Mouse (Mus musculus) liver, embryonic 12.5 days (tissue): Measurements from ENCODE around the gene Mypop. TPM values are rescaled to one million over a fixed set of nuclear protein-coding genes. Genes with fewer than 3 reads are reported as not detected.

Experiments
- ATAC-seq: fragments of 200-750 bp; cut with Nextera tagmentation; 2 replicates; pipeline ENCODE4 v1.8.0; 2017; ENCODE audit warnings: moderate number of reproducible peaks, mild to moderate bottlenecking, moderate library complexity
- H3K27ac ChIP-seq: fragments of 300-500 bp; sonication (generic); 2 replicates; pipeline ENCODE4 v1.5.1; 2016; ENCODE audit warnings: mild to moderate bottlenecking
- H3K27me3 ChIP-seq: fragments of 300-500 bp; sonication (generic); replicated peaks from 2 replicates; pipeline ENCODE4 v1.6.1; 2016; ENCODE audit warnings: mild to moderate bottlenecking, moderate library complexity
- H3K36me3 ChIP-seq: fragments of 300-500 bp; sonication (generic); 2 replicates; pipeline ENCODE4 v1.6.1; 2016; ENCODE audit warnings: mild to moderate bottlenecking, moderate library complexity
- H3K4me1 ChIP-seq: fragments of 300-500 bp; sonication (generic); 2 replicates; pipeline ENCODE4 v1.6.1; 2016
- H3K4me2 ChIP-seq: fragments of 300-500 bp; sonication (generic); 2 replicates; pipeline ENCODE4 v1.6.1; 2016; ENCODE audit warnings: mild to moderate bottlenecking, moderate library complexity
- H3K4me3 ChIP-seq: fragments of 300-500 bp; sonication (generic); 2 replicates; pipeline ENCODE4 v1.5.1; 2016; ENCODE audit warnings: mild to moderate bottlenecking, moderate library complexity
- H3K9ac ChIP-seq: fragments of 300-500 bp; sonication (generic); 2 replicates; pipeline ENCODE4 v1.6.1; 2016; ENCODE audit warnings: mild to moderate bottlenecking, moderate library complexity
- H3K9me3 ChIP-seq: fragments of 300-500 bp; sonication (generic); replicated peaks from 2 replicates; pipeline ENCODE4 v1.6.1; 2016; ENCODE audit warnings: mild to moderate bottlenecking, moderate library complexity
- WGBS: fragments of 180-500 bp; shearing (Covaris S2); methylation state at CpG from one replicate; pipeline ENCODE4 v1.1.7; 2016; ENCODE audit not compliant: insufficient replicate concordance; 5-methylcytosine and 5-hydroxymethylcytosine counted together
- polyA plus RNA-seq: library from polyadenylated mRNA; unstranded; fragments of >200 nt; fragmentation: Nextera tagmentation; extraction: Ambion mirVana; gene quantifications from 2 replicates; pipeline ENCODE4 v1.2.1, GENCODE M21; 2016

The Mypop gene
- polyA plus RNA-seq, 1 experiment from 2014 or later = 1.3 TPM

GRCm38 (mm10) chr7:18962171-18962792, 28.8 kb upstream of the Mypop start:
- no peak overlapping the region for H3K27ac ChIP-seq
- peak overlapping the region; percentile 34; the same call in 1 of the 2 replicates for H3K4me2 ChIP-seq
- no peaks in the 10 kb centered on the region for H3K9me3 ChIP-seq
- ATAC-seq = no peak
- H3K27me3 ChIP-seq = peaks cover 99% of the 10 kb centered on the region
- H3K9ac ChIP-seq = no peak overlapping the region
- H3K4me1 ChIP-seq = peaks cover 28% of the 10 kb centered on the region
- 3% methylated on average over 17 of the region's 17 CpGs for WGBS
- 0 out of 2 replicates have a peak overlapping the region, but pooled peaks have one; percentile 2 for H3K4me3 ChIP-seq
- H3K36me3 ChIP-seq = no peaks in the 10 kb centered on the region

GRCm38 (mm10) chr7:18962795-18963194, 28.2 kb upstream of the Mypop start:
- no peak for ATAC-seq
- Histone ChIP-seq H3K9me3 (no peaks in the 10 kb centered on the region), H3K36me3 (no peaks in the 10 kb centered on the region), H3K4me1 (peaks cover 23% of the 10 kb centered on the region), H3K27ac (no peak overlapping the region), H3K4me3 (0 out of 2 replicates have a peak overlapping the region, but pooled peaks have one; percentile 2), H3K9ac (no peak overlapping the region), H3K27me3 (peaks cover 96% of the 10 kb centered on the region), H3K4me2 (peak overlapping the region; percentile 34; the same call in 1 of the 2 replicates)
- WGBS = 1% methylated on average over 20 of the region's 20 CpGs

GRCm38 (mm10) chr7:18963294-18963843, 27.7 kb upstream of the Mypop start:
- H3K4me1 ChIP-seq = peaks cover 17% of the 10 kb centered on the region
- H3K36me3 ChIP-seq = no peaks in the 10 kb centered on the region
- H3K27ac ChIP-seq = no peak overlapping the region
- H3K4me3 ChIP-seq = no peak overlapping the region
- no peaks in the 10 kb centered on the region for H3K9me3 ChIP-seq
- WGBS = under 1% methylated on average over 19 of the region's 19 CpGs
- H3K27me3 ChIP-seq = peaks cover 90% of the 10 kb centered on the region
- no peak overlapping the region; the same call in 1 of the 2 replicates for H3K4me2 ChIP-seq
- ATAC-seq = no peak
- H3K9ac ChIP-seq = no peak overlapping the region

- H3K27ac ChIP-seq = no peak overlapping the region
- H3K27me3 ChIP-seq = peaks cover 71% of the 10 kb centered on the region
- 67% methylated on average over 5 of the region's 5 CpGs for WGBS
- H3K4me2 ChIP-seq = no peak overlapping the region
- H3K36me3 ChIP-seq = no peaks in the 10 kb centered on the region
- no peak for ATAC-seq
- peaks cover 14% of the 10 kb centered on the region for H3K4me1 ChIP-seq
- no peak overlapping the region for H3K9ac ChIP-seq
- H3K4me3 ChIP-seq = no peak overlapping the region
- H3K9me3 ChIP-seq = no peaks in the 10 kb centered on the region
Measured at GRCm38 (mm10) chr7:18965312-18965711, 25.7 kb upstream of the Mypop start.

GRCm38 (mm10) chr7:18967603-18968002, 23.4 kb upstream of the Mypop start:
- ATAC-seq = no peak
- Histone ChIP-seq H3K36me3 (no peaks in the 10 kb centered on the region), H3K9ac (no peak overlapping the region), H3K4me3 (no peak overlapping the region), H3K4me1 (peaks cover 13% of the 10 kb centered on the region), H3K27me3 (peaks cover 51% of the 10 kb centered on the region), H3K9me3 (0 out of 2 replicates have a peak, but pooled peaks cover 5% of the 10 kb centered on the region), H3K4me2 (no peak overlapping the region), H3K27ac (no peak overlapping the region)
- WGBS = 9% methylated on average over 8 of the region's 8 CpGs

GRCm38 (mm10) chr7:18970956-18971355, 20.1 kb upstream of the Mypop start:
- H3K4me2 ChIP-seq = no peak overlapping the region
- no peak overlapping the region for H3K4me3 ChIP-seq
- no peak overlapping the region for H3K27ac ChIP-seq
- no peak overlapping the region for H3K9ac ChIP-seq
- H3K9me3 ChIP-seq = 0 out of 2 replicates have a peak, but pooled peaks cover 5% of the 10 kb centered on the region
- no peaks in the 10 kb centered on the region for H3K36me3 ChIP-seq
- H3K4me1 ChIP-seq = no peaks in the 10 kb centered on the region
- ATAC-seq = no peak
- peaks cover 19% of the 10 kb centered on the region for H3K27me3 ChIP-seq
- WGBS = 81% methylated on average over 3 of the region's 3 CpGs

- 79% methylated on average over 9 of the region's 9 CpGs for WGBS
- ATAC-seq = no peak
- Histone ChIP-seq H3K4me1 (no peaks in the 10 kb centered on the region), H3K4me2 (no peak overlapping the region), H3K27me3 (no peaks in the 10 kb centered on the region; the same call in 1 of the 2 replicates), H3K9ac (no peak overlapping the region), H3K27ac (no peak overlapping the region), H3K9me3 (no peaks in the 10 kb centered on the region), H3K4me3 (no peak overlapping the region), H3K36me3 (no peaks in the 10 kb centered on the region)
Measured at GRCm38 (mm10) chr7:18978381-18978780, 12.7 kb upstream of the Mypop start.

GRCm38 (mm10) chr7:18986503-18986902, 4.5 kb upstream of the Mypop start:
- ATAC-seq = no peak
- no peak overlapping the region for H3K27ac ChIP-seq
- H3K36me3 ChIP-seq = no peaks in the 10 kb centered on the region
- no peaks in the 10 kb centered on the region for H3K9me3 ChIP-seq
- peaks cover 13% of the 10 kb centered on the region for H3K4me1 ChIP-seq
- H3K4me3 ChIP-seq = no peak overlapping the region
- WGBS = 50% methylated on average over 2 of the region's 2 CpGs
- peaks cover 46% of the 10 kb centered on the region for H3K27me3 ChIP-seq
- no peak overlapping the region for H3K9ac ChIP-seq
- H3K4me2 ChIP-seq = no peak overlapping the region

GRCm38 (mm10) chr7:18987100-18987499, 3.9 kb upstream of the Mypop start, which contains the start of gene Nanos2:
Gene Nanos2 (plus strand): TSS chr7:18987400.
- Histone ChIP-seq H3K9me3 (no peaks in the 10 kb centered on the region), H3K27ac (no peak within 1 kb of the TSS), H3K4me2 (no peak within 1 kb of the TSS), H3K4me1 (peaks cover 19% of the 10 kb centered on the region), H3K4me3 (no peak within 1 kb of the TSS), H3K27me3 (peaks cover 52% of the 10 kb centered on the region), H3K9ac (no peak within 1 kb of the TSS), H3K36me3 (no peaks in the 10 kb centered on the region)
- ATAC-seq = no peak
- 53% methylated on average over 2 of the region's 2 CpGs for WGBS

- peaks cover 23% of the 10 kb centered on the region for H3K4me1 ChIP-seq
- ATAC-seq = no peak
- no peak overlapping the region for H3K9ac ChIP-seq
- peaks cover 58% of the 10 kb centered on the region for H3K27me3 ChIP-seq
- H3K36me3 ChIP-seq = no peaks in the 10 kb centered on the region
- H3K9me3 ChIP-seq = no peaks in the 10 kb centered on the region
- no peak overlapping the region for H3K27ac ChIP-seq
- 52% methylated on average over 13 of the region's 13 CpGs for WGBS
- H3K4me2 ChIP-seq = no peak overlapping the region
- no peak overlapping the region for H3K4me3 ChIP-seq
Measured at GRCm38 (mm10) chr7:18987747-18988146, 3.3 kb upstream of the Mypop start.

- no peak overlapping the region for H3K4me3 ChIP-seq
- H3K9ac ChIP-seq = no peak overlapping the region
- ATAC-seq = no peak
- H3K36me3 ChIP-seq = no peaks in the 10 kb centered on the region
- 44% methylated on average over 6 of the region's 6 CpGs for WGBS
- H3K4me1 ChIP-seq = peaks cover 23% of the 10 kb centered on the region
- peaks cover 69% of the 10 kb centered on the region for H3K27me3 ChIP-seq
- H3K27ac ChIP-seq = no peak overlapping the region
- no peak overlapping the region for H3K4me2 ChIP-seq
- no peaks in the 10 kb centered on the region for H3K9me3 ChIP-seq
Measured at GRCm38 (mm10) chr7:18988780-18989179, 2.3 kb upstream of the Mypop start.

- no peak overlapping the region for H3K9ac ChIP-seq
- peak overlapping the region; percentile 52; the same call in 1 of the 2 replicates for H3K4me3 ChIP-seq
- H3K27me3 ChIP-seq = peaks cover 76% of the 10 kb centered on the region
- no peak for ATAC-seq
- WGBS = 15% methylated on average over 5 of the region's 5 CpGs
- H3K9me3 ChIP-seq = no peaks in the 10 kb centered on the region
- H3K36me3 ChIP-seq = no peaks in the 10 kb centered on the region; the same call in 1 of the 2 replicates
- peak overlapping the region; percentile 78 for H3K4me2 ChIP-seq
- H3K27ac ChIP-seq = no peak overlapping the region
- H3K4me1 ChIP-seq = peaks cover 23% of the 10 kb centered on the region
Measured at GRCm38 (mm10) chr7:18989995-18990394, 1.1 kb upstream of the Mypop start.
